Mouse (Mus musculus) adrenal gland, postnatal 36 days (tissue): ENCODE data around the gene Cenpj. TPM values are rescaled to one million over a fixed set of nuclear protein-coding genes. Genes with fewer than 3 reads are reported as not detected.

ENCODE experiments used
- DNase-seq, 2 experiments: peaks; one replicate each; pipeline ENCODE4 v3.0.0; 2021; ENCODE audit warnings: mixed read lengths in 1 of 2
- long read RNA-seq, 2 experiments: library from polyadenylated mRNA; stranded (forward); transcript quantifications; one replicate each; pipeline ENCODE4 v2.0.0; 2021; ENCODE audit warnings: borderline sequencing depth in 2 of 2
- total RNA-seq, 2 experiments: library from RNA; stranded (reverse); gene quantifications; 2 replicates each; pipeline ENCODE4 v1.2.3; 2021

Cenpj gene
- 1 to 10 TPM; 7.3 to 9.0 TPM for total RNA-seq
- long read RNA-seq, experiment 1, partial matches to known transcripts, result 0 of 2 reads
- long read RNA-seq, experiment 1, other reads (novel, unspliced or antisense), result 2 of 2 reads
- long read RNA-seq, experiment 2, partial matches to known transcripts, result 0 of 2 reads
- long read RNA-seq, experiment 2, other reads (novel, unspliced or antisense), result 2 of 2 reads

DNA sequence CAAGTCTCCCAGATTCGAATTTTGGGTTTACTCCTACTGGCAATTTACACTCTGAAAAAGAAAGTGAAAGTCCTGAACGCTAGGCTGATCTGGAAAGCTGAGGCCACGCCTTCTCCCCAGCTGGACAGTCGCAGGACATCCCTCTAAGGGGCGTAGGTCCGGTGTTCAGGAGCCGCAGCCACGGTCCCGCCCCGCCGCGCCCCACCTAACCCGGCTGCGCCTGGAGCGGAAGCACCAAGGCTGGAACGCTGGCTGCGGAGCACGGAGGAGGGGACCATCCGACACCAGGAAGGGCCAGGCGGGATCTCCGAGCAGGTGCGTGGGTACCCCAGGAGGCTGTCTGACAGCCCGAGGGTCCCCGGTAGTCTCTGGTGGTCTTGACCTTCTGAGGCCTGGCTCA is at the start of gene Cenpj, which contains the start of gene Parp4:
Gene Cenpj (minus strand): TSS at position 10 of the 400 bp plus-strand sequence.
Gene Parp4 (plus strand): TSS at position 204 of the 400 bp plus-strand sequence.
- peak; percentile 96 to 97 for DNase-seq

DNA sequence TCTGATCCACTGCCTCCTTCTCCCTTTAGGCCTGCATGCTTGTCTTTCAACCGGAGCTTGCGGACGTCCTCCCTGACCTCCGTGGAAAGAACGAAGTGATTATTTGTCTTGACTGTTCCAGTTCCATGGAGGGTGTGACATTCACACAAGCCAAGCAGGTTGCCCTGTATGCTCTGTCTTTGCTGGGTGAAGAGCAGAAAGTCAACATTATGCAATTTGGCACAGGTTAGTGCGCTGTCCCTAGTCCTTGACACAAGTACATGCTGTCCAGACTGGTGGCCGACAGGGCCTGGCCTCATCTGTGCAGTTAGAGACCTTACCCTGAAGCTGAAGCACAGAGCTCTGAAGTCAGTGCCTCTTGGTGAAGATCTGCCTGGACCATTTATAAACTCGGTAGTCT is 45.2 kb upstream of the Cenpj start:
- DNase-seq, result peak; percentile 19 to 24

DNA sequence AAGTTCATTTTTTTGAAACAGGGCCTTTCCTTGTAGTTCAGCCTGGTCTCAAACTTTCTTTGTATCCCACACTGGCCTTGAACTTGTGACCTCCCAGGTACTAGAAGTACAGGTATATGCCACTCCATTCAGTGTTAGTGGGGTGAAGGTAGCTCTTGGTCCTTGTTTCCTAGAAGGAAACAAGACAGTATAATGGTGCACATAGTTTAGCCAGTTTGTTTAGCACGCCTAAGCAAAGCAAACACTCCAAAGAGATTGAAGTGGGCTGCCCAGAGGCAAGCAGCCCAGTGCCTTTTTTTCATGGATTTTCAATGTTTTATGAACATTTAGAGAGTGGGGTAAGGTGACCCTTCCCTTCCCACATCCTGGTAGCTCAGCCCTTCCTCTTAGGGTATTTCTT is 42.2 kb upstream of the Cenpj start:
- DNase-seq, result no peak

DNA sequence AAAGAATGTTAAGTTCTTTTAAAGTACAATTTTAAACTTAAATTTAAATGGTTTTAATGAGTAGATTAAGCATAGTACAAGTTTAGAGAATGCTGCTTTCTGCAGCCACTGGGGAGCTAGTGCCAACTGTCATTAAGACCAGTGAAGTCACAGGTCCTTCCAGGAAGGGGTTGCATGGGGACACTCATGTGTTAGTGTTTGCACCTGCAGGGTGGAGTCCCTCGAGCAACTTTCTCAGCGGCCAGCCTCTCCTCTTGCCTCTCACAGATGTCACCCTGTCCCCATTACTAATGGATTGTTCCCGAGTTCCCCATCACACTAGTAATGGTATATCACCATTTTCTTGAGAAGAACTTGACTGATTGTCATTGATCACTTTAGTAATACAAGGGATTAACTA is 38.0 kb upstream of the Cenpj start:
- no peak for DNase-seq

- DNase-seq, result no peak
Measured at GRCm38 (mm10) chr14:56605136-56605535, 29.9 kb upstream of the Cenpj start.

GRCm38 (mm10) chr14:56604438-56604837 is 29.2 kb upstream of the Cenpj start:
- no peak for DNase-seq

DNA sequence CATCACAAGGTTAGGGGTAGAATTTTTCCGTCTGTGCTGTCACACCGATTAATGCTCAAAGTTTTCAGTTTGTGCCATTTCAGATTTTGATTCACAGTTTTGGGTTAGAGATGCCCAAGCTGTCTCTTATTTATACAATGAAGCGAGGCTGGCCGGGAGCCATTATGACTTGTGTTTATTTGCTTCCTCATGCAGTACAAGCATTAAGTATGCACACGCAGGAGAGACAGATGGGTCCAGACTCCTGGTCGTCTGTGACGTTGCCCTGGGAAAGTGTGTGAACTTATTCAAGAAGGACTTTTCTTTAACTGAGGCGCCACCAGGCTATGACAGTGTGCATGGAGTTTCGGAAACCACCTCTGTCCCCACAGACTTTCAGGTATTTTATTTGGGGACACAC is 26.8 kb upstream of the Cenpj start:
- DNase-seq, result no peak

GRCm38 (mm10) chr14:56598759-56599158 is 23.5 kb upstream of the Cenpj start:
- peak; percentile 60 to 76 for DNase-seq

GRCm38 (mm10) chr14:56594811-56595210 is 19.6 kb upstream of the Cenpj start:
- DNase-seq, result no peak

- DNase-seq, result no peak
Measured at GRCm38 (mm10) chr14:56592191-56592590, 17.0 kb upstream of the Cenpj start.

DNA sequence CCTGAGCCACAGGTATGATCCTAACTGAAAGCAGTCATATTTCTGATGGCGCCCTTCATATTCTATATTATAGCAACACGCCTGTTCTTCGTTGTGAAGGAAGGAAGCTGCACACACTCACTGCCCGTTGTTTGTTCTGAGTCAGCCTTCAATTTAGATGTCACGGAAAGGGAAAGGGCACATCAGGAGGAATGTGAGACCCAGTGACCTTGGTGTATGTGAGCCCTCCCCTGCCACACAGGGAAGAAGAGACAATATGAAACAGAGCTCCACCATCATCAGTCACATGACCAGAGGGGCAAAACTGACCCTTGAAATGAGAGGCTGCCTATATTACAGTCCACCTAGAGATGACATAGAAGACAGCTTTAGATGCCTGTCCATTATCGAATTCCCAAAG is 7.1 kb upstream of the Cenpj start:
- peak in 1 of 2 experiments; percentile 20 for DNase-seq

- DNase-seq, result peak in 1 of 2 experiments; percentile 22
Measured at GRCm38 (mm10) chr14:56581117-56581516, 5.9 kb upstream of the Cenpj start.

- no peak for DNase-seq
Measured at GRCm38 (mm10) chr14:56579011-56579410, 3.8 kb upstream of the Cenpj start.

GRCm38 (mm10) chr14:56575969-56576901 is 1.0 kb upstream of the Cenpj start:
- no peak for DNase-seq

DNA sequence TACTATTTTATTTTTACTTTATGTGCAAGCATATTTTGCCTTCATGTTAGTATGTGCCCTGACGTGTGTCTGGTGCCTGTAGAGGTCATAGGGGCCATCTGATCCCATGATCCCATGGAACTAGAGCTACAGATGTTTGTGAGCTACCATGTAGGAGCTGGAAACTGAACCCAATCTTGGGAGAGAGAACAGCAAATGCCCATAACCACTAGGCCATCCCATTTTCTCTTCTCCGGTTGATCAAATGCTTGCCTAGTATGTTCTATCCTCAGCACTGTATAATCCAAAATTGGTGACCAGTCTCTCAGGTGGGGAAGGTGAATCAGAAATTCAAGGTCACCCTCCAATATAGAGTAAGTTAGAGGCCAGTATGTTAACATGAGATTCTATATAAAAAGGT is 2.7 kb downstream of the Cenpj start:
- no peak for DNase-seq

DNA sequence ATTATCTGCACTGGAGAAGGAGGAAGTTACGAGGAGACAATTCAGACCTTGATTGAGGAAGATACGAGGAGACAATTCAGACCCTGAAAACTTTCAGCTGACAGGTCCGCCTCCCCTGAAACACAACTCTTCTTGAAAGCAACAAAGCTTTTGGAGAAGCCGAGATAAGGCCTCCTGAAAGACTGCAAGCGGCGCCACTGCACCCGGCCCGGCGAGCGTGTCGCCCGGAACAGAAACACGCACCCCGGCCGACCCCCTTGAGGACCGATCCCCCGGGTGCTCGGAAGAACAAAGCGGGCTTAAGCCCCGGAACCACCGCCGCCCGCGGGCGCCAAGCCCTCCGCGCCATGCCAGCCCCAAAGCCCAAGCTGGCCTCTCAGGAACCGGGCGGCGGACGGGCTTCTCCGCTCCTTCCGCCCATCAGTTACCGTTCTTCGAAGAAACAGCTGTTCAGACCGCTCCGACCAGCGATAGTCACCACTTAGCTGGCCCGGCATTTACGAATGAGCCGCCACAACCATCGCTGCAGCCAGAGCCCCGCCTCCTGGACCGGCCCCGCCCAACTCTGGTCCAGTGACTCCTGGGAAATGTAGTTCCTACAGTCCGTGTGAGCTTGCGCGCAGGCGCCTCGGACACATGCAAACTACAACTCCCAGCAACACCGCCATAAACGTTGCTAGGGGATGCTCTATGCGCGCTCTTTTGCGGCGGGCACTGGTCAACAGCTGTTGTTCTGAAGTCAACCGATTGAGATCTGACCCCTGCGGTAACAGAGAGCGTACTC is 3.7 kb downstream of the Cenpj start:
- DNase-seq, result peak; percentile 97

GRCm38 (mm10) chr14:56569041-56569440 is 6.2 kb downstream of the Cenpj start:
- DNase-seq, result no peak

DNA sequence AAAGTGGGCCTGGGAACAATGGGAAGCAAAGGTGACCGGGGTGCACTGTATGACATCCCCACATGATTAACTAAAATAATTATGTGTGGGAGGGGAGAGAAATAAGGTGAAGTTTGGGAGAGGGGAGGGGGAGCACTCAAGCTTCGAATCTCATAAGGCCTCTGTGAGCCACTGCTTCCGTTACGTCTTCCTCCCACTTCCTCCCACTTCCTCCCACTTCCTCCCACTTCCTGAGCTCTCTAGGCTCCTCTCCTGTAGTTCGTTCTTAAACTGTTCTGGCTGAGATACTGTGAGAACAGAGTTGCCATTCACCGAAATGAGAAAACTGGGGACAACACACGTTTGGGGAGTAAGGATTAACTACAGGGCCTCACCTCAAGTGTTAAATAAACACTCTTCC is 7.7 kb downstream of the Cenpj start:
- DNase-seq, result no peak

GRCm38 (mm10) chr14:56559134-56559533 is 16.1 kb downstream of the Cenpj start:
- DNase-seq, result no peak

- DNase-seq, result no peak
Measured at GRCm38 (mm10) chr14:56554716-56555115, 20.5 kb downstream of the Cenpj start.

DNA sequence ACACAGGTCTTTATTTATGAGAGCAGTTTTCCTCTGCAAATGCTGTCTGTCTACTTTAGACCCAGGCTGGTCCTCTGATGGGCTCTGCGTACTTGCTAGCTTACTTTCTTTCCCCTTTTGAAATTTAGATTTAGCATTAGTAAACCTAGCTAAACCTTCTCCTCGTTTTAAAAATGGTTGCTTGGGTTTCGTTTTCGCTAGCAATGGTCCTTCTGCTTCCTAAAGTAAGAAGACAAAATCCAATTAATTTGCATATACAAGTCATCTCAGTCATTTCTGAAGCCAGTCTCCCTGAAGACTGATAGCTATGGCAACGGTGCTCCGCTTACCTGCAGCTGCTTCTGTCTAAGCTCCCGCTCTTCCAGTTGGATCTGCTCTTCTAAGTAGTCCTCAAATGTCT is 21.9 kb downstream of the Cenpj start:
- no peak for DNase-seq

DNA sequence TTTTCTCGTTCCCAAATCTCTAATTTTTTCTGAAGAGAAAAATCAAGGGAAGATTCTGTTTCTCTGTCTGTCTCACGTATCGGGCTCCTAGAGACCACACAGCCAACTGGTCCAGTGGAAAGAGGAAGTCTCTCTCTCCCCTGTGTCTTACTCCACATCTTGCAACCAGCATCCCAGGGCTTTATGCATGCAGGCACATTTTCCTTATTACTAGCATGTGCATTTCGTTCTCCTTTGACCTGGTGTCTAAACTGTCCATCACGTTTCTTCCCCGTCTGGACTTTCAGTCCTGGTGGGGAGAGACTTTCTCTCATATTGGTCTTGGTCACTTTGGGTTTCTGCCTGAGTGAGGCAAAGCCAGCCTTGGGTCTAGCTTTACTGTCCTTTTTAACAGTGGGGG is 22.3 kb downstream of the Cenpj start:
- DNase-seq, result no peak

GRCm38 (mm10) chr14:56550960-56551359 is 24.3 kb downstream of the Cenpj start:
- no peak for DNase-seq
